Mouse (Mus musculus) bone marrow macrophage, adult 2 months (primary cell): Measurements from ENCODE around the gene Prss8. TPM values are rescaled to one million over a fixed set of nuclear protein-coding genes. Genes with fewer than 3 reads are reported as not detected.
"Not testable (repeated sequence)": the region's sequence is repeated elsewhere in the genome, so short reads cannot be mapped to it uniquely, and the experiment has no call there.

ENCODE experiments used
- H3K27ac ChIP-seq: 2 replicates; pipeline ENCODE4 v1.5.1; 2012; ENCODE audit warnings: low read depth, low read length; ENCODE audit not compliant: insufficient read depth
- H3K4me1 ChIP-seq: 2 replicates; pipeline ENCODE4 v1.6.1; 2012; ENCODE audit warnings: low read length; ENCODE audit not compliant: control insufficient read depth, insufficient read depth
- H3K4me3 ChIP-seq: 2 replicates; pipeline ENCODE4 v1.5.1; 2012; ENCODE audit warnings: mild to moderate bottlenecking, low read length, moderate library complexity; ENCODE audit not compliant: insufficient read depth
- CTCF ChIP-seq: IDR thresholded peaks from 2 replicates; pipeline ENCODE4 v1.5.1; 2012; ENCODE audit warnings: low read depth, mild to moderate bottlenecking, low read length, moderate library complexity
- POLR2A ChIP-seq: IDR thresholded peaks from 2 replicates; pipeline ENCODE4 v1.6.1; 2012; ENCODE audit warnings: mild to moderate bottlenecking, low read depth, low read length, borderline replicate concordance
- polyA plus RNA-seq: library from polyadenylated mRNA; stranded (reverse); fragments of >200 nt; gene quantifications from 2 replicates; pipeline ENCODE4 v1.2.4, GENCODE M21; 2012; ENCODE audit not compliant: missing spikeins, insufficient read depth, insufficient read length

The Prss8 gene
- polyA plus RNA-seq, 1 experiment, result not detected

- TF ChIP-seq CTCF (no peak), POLR2A (no peak)
- Histone ChIP-seq H3K4me1 (peaks cover 6% of the 10 kb centered on the region), H3K4me3 (no peak overlapping the region), H3K27ac (no peak overlapping the region)
These were observed 14.7 kb upstream of the Prss8 start for GRCm38 (mm10) chr7:127944614-127945013.

GRCm38 (mm10) chr7:127942097-127942496, 12.2 kb upstream of the Prss8 start:
- H3K4me3 ChIP-seq, H3K4me1 ChIP-seq, H3K27ac ChIP-seq: not testable (repeated sequence)

- TF ChIP-seq CTCF (no peak), POLR2A (no peak)
- peak overlapping the region; percentile 85 for H3K4me3 ChIP-seq
These were observed 6.4 kb upstream of the Prss8 start for GRCm38 (mm10) chr7:127936216-127936884.

GRCm38 (mm10) chr7:127935748-127936159, 5.8 kb upstream of the Prss8 start:
- peak overlapping the region; percentile 85 for H3K4me3 ChIP-seq
- peaks cover 32% of the 10 kb centered on the region for H3K4me1 ChIP-seq
- TF ChIP-seq CTCF (no peak), POLR2A (no peak)
- H3K27ac ChIP-seq, result 0 out of 2 replicates have a peak overlapping the region, but pooled peaks have one; percentile 5

More at GRCm38 (mm10) chr7:127936216-127936884, 6.4 kb upstream of the Prss8 start:
- Histone ChIP-seq H3K4me1 (peaks cover 29% of the 10 kb centered on the region), H3K27ac (no peak overlapping the region)

GRCm38 (mm10) chr7:127935028-127935722, 5.3 kb upstream of the Prss8 start:
- TF ChIP-seq POLR2A (no peak), CTCF (peak; percentile 49)
- peaks cover 32% of the 10 kb centered on the region for H3K4me1 ChIP-seq
- H3K4me3 ChIP-seq, result peak overlapping the region; percentile 85
- H3K27ac ChIP-seq, result peak overlapping the region; percentile 87

- H3K4me1 ChIP-seq, result peaks cover 32% of the 10 kb centered on the region
These were observed 4.2 kb upstream of the Prss8 start for GRCm38 (mm10) chr7:127934075-127934474.

GRCm38 (mm10) chr7:127932273-127933031, 2.5 kb upstream of the Prss8 start:
- no peak for TF ChIP-seq CTCF
- TF ChIP-seq POLR2A, result no peak
- Histone ChIP-seq H3K4me1 (peaks cover 32% of the 10 kb centered on the region), H3K4me3 (no peak overlapping the region), H3K27ac (peak overlapping the region; percentile 58)

More at GRCm38 (mm10) chr7:127934075-127934474, 4.2 kb upstream of the Prss8 start:
- no peak for TF ChIP-seq POLR2A
- TF ChIP-seq CTCF, result no peak
- H3K27ac ChIP-seq, result peak overlapping the region; percentile 87
- no peak overlapping the region for H3K4me3 ChIP-seq

GRCm38 (mm10) chr7:127931351-127932135, 1.6 kb upstream of the Prss8 start:
- Histone ChIP-seq H3K4me1 (peaks cover 32% of the 10 kb centered on the region), H3K27ac (peak overlapping the region; percentile 58), H3K4me3 (no peak overlapping the region)
- TF ChIP-seq CTCF (no peak), POLR2A (no peak)

- no peak for TF ChIP-seq POLR2A
- no peak for TF ChIP-seq CTCF
- H3K4me3 ChIP-seq, result no peak overlapping the region
These were observed 732 bp upstream of the Prss8 start for GRCm38 (mm10) chr7:127930636-127931035.

More at GRCm38 (mm10) chr7:127930636-127931035, 732 bp upstream of the Prss8 start:
- no peak overlapping the region for H3K27ac ChIP-seq
- peaks cover 29% of the 10 kb centered on the region for H3K4me1 ChIP-seq
